Mouse (Mus musculus) stomach, postnatal 0 days (tissue): ENCODE data around the gene Zmpste24. TPM values are rescaled to one million over a fixed set of nuclear protein-coding genes. Genes with fewer than 3 reads are reported as not detected.
"Not testable (repeated sequence)": the region's sequence is repeated elsewhere in the genome, so short reads cannot be mapped to it uniquely, and the experiment has no call there.

Source experiments
- ATAC-seq: fragments of 200-750 bp; cut with Nextera tagmentation; 2 replicates; pipeline ENCODE4 v1.8.0; 2017; ENCODE audit not compliant: low FRiP score, low TSS enrichment
- DNase-seq: peaks from one replicate; pipeline ENCODE4 v3.0.0-alpha.2; 2016; ENCODE audit warnings: low spot score
- H3K27ac ChIP-seq: fragments of 300-500 bp; sonication (generic); replicated peaks from 2 replicates; pipeline ENCODE4 v1.5.1; 2014; ENCODE audit warnings: mild to moderate bottlenecking, control low read depth
- H3K27me3 ChIP-seq: fragments of 300-500 bp; sonication (generic); 2 replicates; pipeline ENCODE4 v1.6.1; 2014; ENCODE audit warnings: low read length; ENCODE audit not compliant: control insufficient read depth, insufficient read depth
- H3K36me3 ChIP-seq: fragments of 300-500 bp; sonication (generic); 2 replicates; pipeline ENCODE4 v1.6.1; 2014; ENCODE audit warnings: low read length, mixed read lengths; ENCODE audit not compliant: control insufficient read depth, insufficient read depth
- H3K4me1 ChIP-seq: fragments of 300-500 bp; sonication (generic); replicated peaks from 2 replicates; pipeline ENCODE4 v1.6.1; 2014; ENCODE audit warnings: antibody characterized with exemption; ENCODE audit not compliant: control insufficient read depth, insufficient read depth
- H3K4me2 ChIP-seq: fragments of 300-500 bp; sonication (generic); replicated peaks from 2 replicates; pipeline ENCODE4 v1.6.1; 2014; ENCODE audit warnings: low read depth, mild to moderate bottlenecking, control low read depth, moderate library complexity
- H3K4me3 ChIP-seq: fragments of 300-500 bp; sonication (generic); 2 replicates; pipeline ENCODE4 v1.5.1; 2014; ENCODE audit warnings: low read depth, low read length, control low read depth
- H3K9ac ChIP-seq: fragments of 300-500 bp; sonication (generic); 2 replicates; pipeline ENCODE4 v1.6.1; 2014; ENCODE audit warnings: mild to moderate bottlenecking, low read length, control low read depth, mixed read lengths
- H3K9me3 ChIP-seq: fragments of 300-500 bp; sonication (generic); 2 replicates; pipeline ENCODE4 v1.6.1; 2016; ENCODE audit warnings: low read length; ENCODE audit not compliant: control insufficient read depth
- CTCF ChIP-seq: IDR thresholded peaks from 2 replicates; pipeline ENCODE4 v1.5.1; 2016; ENCODE audit warnings: antibody characterized with exemption, low read depth, mild to moderate bottlenecking, moderate library complexity
- EP300 ChIP-seq: optimal IDR thresholded peaks from 2 replicates; pipeline ENCODE3; 2016; ENCODE audit warnings: antibody characterized with exemption
- WGBS: fragments of 180-500 bp; shearing (Covaris S2); extraction: QIAGEN DNeasy Blood & Tissue Kit; methylation state at CpG from one replicate; pipeline ENCODE4 v1.1.7; 2014; 5-methylcytosine and 5-hydroxymethylcytosine counted together
- polyA plus RNA-seq: library from polyadenylated mRNA; unstranded; fragments of >200 nt; fragmentation: Nextera tagmentation; extraction: Ambion mirVana; gene quantifications from 2 replicates; pipeline ENCODE4 v1.2.1, GENCODE M21; 2015

Zmpste24 gene
- polyA plus RNA-seq, 1 experiment from 2014 or later, result 22.7 TPM

DNA sequence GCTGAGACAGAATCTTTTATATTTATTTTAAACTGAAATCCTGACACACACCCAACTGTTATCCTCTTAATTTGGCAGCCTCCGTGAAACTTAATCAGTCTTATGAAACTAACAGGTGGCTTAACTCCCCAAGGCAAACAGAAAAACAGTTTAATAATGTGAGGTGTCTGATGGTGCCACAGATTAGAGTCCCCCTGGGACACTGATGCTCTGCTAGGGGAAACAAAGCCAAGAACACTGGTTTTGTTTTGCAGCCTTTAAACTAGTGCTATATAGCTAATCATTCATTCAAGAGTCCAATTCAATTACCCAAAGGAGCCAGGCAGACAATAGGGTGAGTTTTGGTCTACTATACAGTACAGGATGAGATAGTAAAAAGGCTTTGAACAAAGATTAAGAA lies 17.6 kb downstream of the Zmpste24 start:
- 72% methylated on average over 1 of the region's 1 CpGs for WGBS
- peaks cover 15% of the 10 kb centered on the region; the same call in 1 of the 2 replicates for H3K36me3 ChIP-seq
- TF ChIP-seq CTCF (no peak), EP300 (no peak)

DNA sequence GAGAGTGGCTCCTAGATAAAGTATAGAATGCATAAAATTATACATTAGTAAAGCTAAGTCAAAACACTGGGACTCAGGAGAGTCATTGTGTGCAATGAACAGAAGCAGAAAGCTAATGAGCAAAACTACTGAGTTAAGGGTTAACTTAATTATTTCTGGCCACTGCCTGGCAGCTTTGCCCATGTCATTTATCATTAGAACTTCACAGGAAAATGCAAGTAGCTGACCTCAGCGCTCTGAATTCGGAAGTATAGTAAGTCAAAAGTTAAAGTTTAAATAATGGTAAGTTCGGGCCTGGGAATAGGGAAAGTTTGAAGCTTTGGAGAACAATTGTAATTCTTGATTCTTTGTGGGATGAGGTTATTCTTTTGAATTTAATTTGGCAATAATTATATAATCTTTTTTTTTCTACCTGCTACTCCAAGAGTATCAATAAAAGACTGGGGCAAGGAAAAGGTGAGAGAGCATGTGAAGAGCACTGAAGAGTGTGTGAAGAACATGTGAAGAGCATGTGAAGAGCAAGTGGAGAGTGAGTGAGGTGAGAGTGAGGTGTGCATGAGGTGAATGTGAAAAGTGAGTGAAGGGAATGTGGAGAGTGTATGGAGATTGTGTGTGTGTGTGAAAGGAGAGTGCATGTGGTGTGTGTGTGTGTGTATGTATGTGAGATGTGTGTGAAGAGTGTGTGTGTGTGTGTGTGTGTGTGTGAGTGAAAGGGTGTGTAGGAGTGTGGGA lies 20.0 kb downstream of the Zmpste24 start:
- Histone ChIP-seq H3K27me3 (no peaks in the 10 kb centered on the region), H3K27ac (no peak overlapping the region), H3K9ac (no peak overlapping the region), H3K4me1 (no peaks in the 10 kb centered on the region), H3K9me3 (no peaks in the 10 kb centered on the region), H3K4me3 (no peak overlapping the region), H3K4me2 (no peak overlapping the region), H3K36me3 (peaks cover 18% of the 10 kb centered on the region)
- TF ChIP-seq CTCF (no peak), EP300 (no peak)
- ATAC-seq (no peak), DNase-seq (no peak)
- 50% methylated on average over 3 of the region's 3 CpGs for WGBS

More for the DNA sequence above, 17.6 kb downstream of the Zmpste24 start:
- no peak overlapping the region for H3K4me2 ChIP-seq
- no peak for ATAC-seq
- H3K9ac ChIP-seq, result no peak overlapping the region
- no peak for DNase-seq
- no peaks in the 10 kb centered on the region for H3K27me3 ChIP-seq
- H3K4me3 ChIP-seq, result no peak overlapping the region
- H3K27ac ChIP-seq, result no peak overlapping the region
- no peaks in the 10 kb centered on the region for H3K9me3 ChIP-seq
- H3K4me1 ChIP-seq, result no peaks in the 10 kb centered on the region

- Histone ChIP-seq H3K9ac (no peak overlapping the region), H3K36me3 (peaks cover 15% of the 10 kb centered on the region), H3K27me3 (no peaks in the 10 kb centered on the region), H3K27ac (no peak overlapping the region), H3K4me3 (no peak overlapping the region), H3K9me3 (no peaks in the 10 kb centered on the region), H3K4me2 (no peak overlapping the region), H3K4me1 (no peaks in the 10 kb centered on the region)
- TF ChIP-seq EP300 (no peak), CTCF (no peak)
- ATAC-seq (no peak), DNase-seq (no peak)
- WGBS, result 95% methylated on average over 4 of the region's 4 CpGs
Measured at GRCm38 (mm10) chr4:121074250-121074649, 23.8 kb downstream of the Zmpste24 start.

DNA sequence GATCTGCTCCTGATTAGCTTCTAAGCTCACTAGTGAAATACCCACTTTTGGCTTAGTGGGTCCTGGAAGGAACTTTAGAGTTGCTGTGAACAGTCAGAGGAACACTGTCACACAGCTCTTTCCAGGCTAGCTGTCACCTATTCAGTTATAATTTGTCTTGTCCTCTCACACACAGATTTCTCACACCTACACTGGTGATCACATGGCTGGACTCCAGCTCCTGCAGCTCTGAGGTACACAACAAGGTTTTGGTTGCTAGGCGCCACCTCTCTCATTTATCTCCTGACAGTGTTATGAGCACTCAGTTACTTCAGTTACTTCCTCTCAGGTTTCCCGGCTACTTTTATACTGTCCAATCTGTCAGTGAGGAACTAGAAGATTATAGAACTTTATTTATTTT lies 32.7 kb downstream of the Zmpste24 start:
- Histone ChIP-seq H3K9me3 (no peaks in the 10 kb centered on the region), H3K9ac (no peak overlapping the region), H3K4me1 (no peaks in the 10 kb centered on the region), H3K4me3 (no peak overlapping the region), H3K27me3 (no peaks in the 10 kb centered on the region), H3K27ac (no peak overlapping the region), H3K4me2 (no peak overlapping the region), H3K36me3 (peaks cover 13% of the 10 kb centered on the region)
- DNase-seq (no peak), ATAC-seq (no peak)
- 64% methylated on average over 2 of the region's 2 CpGs for WGBS
- no peak for TF ChIP-seq EP300

DNA sequence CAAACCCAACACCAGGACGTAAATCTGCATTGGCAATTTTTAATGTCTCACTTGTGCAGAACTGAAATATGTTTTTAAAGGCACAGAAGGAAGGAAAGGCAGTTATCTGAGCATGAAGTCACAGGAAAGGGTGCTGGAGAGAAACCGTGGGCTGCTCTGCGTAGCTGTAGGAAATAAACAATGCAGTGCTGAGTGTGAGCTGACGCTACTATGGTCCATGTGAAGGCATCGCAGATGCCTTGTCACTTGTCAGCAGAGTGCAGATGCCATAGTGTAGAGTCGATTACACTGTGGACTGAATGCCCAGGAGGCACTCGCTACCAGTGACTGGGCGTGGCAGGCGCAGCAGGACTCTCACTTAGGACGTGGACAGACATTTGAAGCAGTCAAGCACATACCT lies 38.8 kb downstream of the Zmpste24 start:
- 88% methylated on average over 9 of the region's 10 CpGs for WGBS
- H3K9ac ChIP-seq, H3K9me3 ChIP-seq, H3K27me3 ChIP-seq, H3K4me3 ChIP-seq, DNase-seq, H3K27ac ChIP-seq, H3K4me2 ChIP-seq, H3K36me3 ChIP-seq, H3K4me1 ChIP-seq, ATAC-seq: not testable (repeated sequence)

DNA sequence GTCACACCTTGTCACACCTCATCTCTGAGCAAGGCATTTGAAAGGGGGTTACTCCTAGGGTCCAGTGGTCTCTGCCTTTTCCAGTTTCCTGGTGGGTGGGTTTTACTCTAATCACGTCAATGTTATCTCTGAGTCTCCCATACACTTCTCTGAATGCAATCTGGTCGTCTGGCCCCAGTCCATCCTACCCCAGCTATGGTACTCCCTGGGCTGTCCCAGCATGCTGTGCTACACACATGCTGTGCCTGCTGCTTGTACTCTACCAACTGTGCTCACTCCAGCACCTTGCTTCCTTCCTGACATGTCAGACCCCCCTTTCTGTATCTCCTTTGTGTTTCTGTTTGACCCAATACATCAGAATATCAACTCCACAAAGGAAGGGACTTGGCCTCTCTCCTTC lies 41.0 kb downstream of the Zmpste24 start:
- Histone ChIP-seq H3K9me3 (no peaks in the 10 kb centered on the region), H3K27me3 (no peaks in the 10 kb centered on the region), H3K36me3 (no peaks in the 10 kb centered on the region), H3K4me3 (no peak overlapping the region), H3K27ac (no peak overlapping the region), H3K4me1 (no peaks in the 10 kb centered on the region), H3K4me2 (no peak overlapping the region), H3K9ac (no peak overlapping the region)
- TF ChIP-seq CTCF (no peak), EP300 (no peak)
- 68% methylated on average over 2 of the region's 2 CpGs for WGBS
- ATAC-seq (no peak), DNase-seq (no peak)
